Mouse (Mus musculus) retina, embryonic 14.5 days (tissue): ENCODE results near the gene Sppl3.
"Not testable (repeated sequence)": the region's sequence is repeated elsewhere in the genome, so short reads cannot be mapped to it uniquely, and the experiment has no call there.

Source experiments
- DNase-seq: peaks from one replicate; pipeline ENCODE4 v3.0.0-alpha.2; 2015; ENCODE audit warnings: low spot score

The Sppl3 gene

GRCm38 (mm10) chr5:115074749-115075148, 63.8 kb downstream of the Sppl3 start:
- no peak for DNase-seq

GRCm38 (mm10) chr5:115076144-115076901, 65.4 kb downstream of the Sppl3 start:
- DNase-seq = peak; percentile 75

GRCm38 (mm10) chr5:115081636-115082035, 70.7 kb downstream of the Sppl3 start:
- DNase-seq = no peak

- DNase-seq = no peak
Observed at GRCm38 (mm10) chr5:115083492-115083891, 72.6 kb downstream of the Sppl3 start.

- DNase-seq = no peak
Observed at GRCm38 (mm10) chr5:115085675-115086074, 74.7 kb downstream of the Sppl3 start.

GRCm38 (mm10) chr5:115089592-115090268, 78.8 kb downstream of the Sppl3 start:
- DNase-seq = no peak

- no peak for DNase-seq
Observed at GRCm38 (mm10) chr5:115091015-115091414, 80.1 kb downstream of the Sppl3 start.

- no peak for DNase-seq
Observed at GRCm38 (mm10) chr5:115091776-115092175, 80.8 kb downstream of the Sppl3 start.

- DNase-seq = no peak
Observed at GRCm38 (mm10) chr5:115098195-115098594, 87.3 kb downstream of the Sppl3 start, which contains the start of gene Gm10401. Gm10401 (minus strand) TSS chr5:115098295.

- DNase-seq = no peak
Observed at GRCm38 (mm10) chr5:115099530-115099929, 88.6 kb downstream of the Sppl3 start.

- DNase-seq = no peak
Observed at GRCm38 (mm10) chr5:115099991-115100390, 89.1 kb downstream of the Sppl3 start.

- no peak for DNase-seq
Observed at GRCm38 (mm10) chr5:115100473-115100872, 89.5 kb downstream of the Sppl3 start.

- DNase-seq = no peak
Observed at GRCm38 (mm10) chr5:115102231-115102630, 91.3 kb downstream of the Sppl3 start.

GRCm38 (mm10) chr5:115103253-115103652, 92.3 kb downstream of the Sppl3 start:
- DNase-seq = not testable (repeated sequence)

- DNase-seq = no peak
Observed at GRCm38 (mm10) chr5:115111156-115111555, 100.2 kb downstream of the Sppl3 start.

- no peak for DNase-seq
Observed at GRCm38 (mm10) chr5:115113244-115113643, 102.3 kb downstream of the Sppl3 start.

GRCm38 (mm10) chr5:115114501-115114900, 103.6 kb downstream of the Sppl3 start:
- DNase-seq = no peak

- DNase-seq = no peak
Observed at GRCm38 (mm10) chr5:115116426-115116825, 105.5 kb downstream of the Sppl3 start.

- DNase-seq = no peak
Observed at GRCm38 (mm10) chr5:115117467-115117866, 106.5 kb downstream of the Sppl3 start.

- peak; percentile 87 for DNase-seq
Observed at GRCm38 (mm10) chr5:115118961-115119570, 108.1 kb downstream of the Sppl3 start, which contains the start of gene Acads. Acads (minus strand) TSS chr5:115119346.

- no peak for DNase-seq
Observed at GRCm38 (mm10) chr5:115120978-115121377, 110.0 kb downstream of the Sppl3 start.

- DNase-seq = no peak
Observed at GRCm38 (mm10) chr5:115124690-115125089, 113.8 kb downstream of the Sppl3 start.
